Mouse (Mus musculus) MEL (cell line): Measurements from ENCODE around the gene Nsfl1c. TPM values are rescaled to one million over a fixed set of nuclear protein-coding genes. Genes with fewer than 3 reads are reported as not detected.

Source experiments
- DNase-seq: peaks from one replicate; pipeline ENCODE4 v3.0.0; 2011; ENCODE audit warnings: low read depth, low spot score
- H3K27ac ChIP-seq: 2 replicates; pipeline ENCODE4 v1.5.1; 2012; ENCODE audit warnings: low read depth, mild to moderate bottlenecking, control low read depth, low read length, moderate library complexity; ENCODE audit not compliant: control insufficient read depth
- H3K27me3 ChIP-seq, 2 experiments: fragments of 150-350 bp in 1 of 2; sonication (generic) in 1 of 2; 2 replicates each; pipeline ENCODE4 v1.6.1; 2012; ENCODE audit warnings: low read length in 2 of 2, mild to moderate bottlenecking in 2 of 2, improper control_type of control experiment in 1 of 2, moderate library complexity in 1 of 2; ENCODE audit not compliant: insufficient read depth in 2 of 2, control insufficient read depth in 1 of 2
- H3K36me3 ChIP-seq, 2 experiments: 2 replicates each; pipeline ENCODE4 v1.6.1; 2012 to 2014; ENCODE audit warnings: low read length in 2 of 2, improper control_type of control experiment in 1 of 2, inconsistent platforms in 1 of 2, mild to moderate bottlenecking in 1 of 2; ENCODE audit not compliant: insufficient read depth in 2 of 2, control insufficient read depth in 1 of 2
- H3K4me1 ChIP-seq, 2 experiments: fragments of 150-350 bp in 1 of 2; sonication (generic) in 1 of 2; 2 replicates each; pipeline ENCODE4 v1.6.1; 2012; ENCODE audit warnings: low read length in 2 of 2, improper control_type of control experiment in 1 of 2, mild to moderate bottlenecking in 1 of 2; ENCODE audit not compliant: insufficient read depth in 2 of 2, control insufficient read depth in 1 of 2
- H3K4me3 ChIP-seq, 2 experiments: fragments of 150-350 bp in 1 of 2; sonication (generic) in 1 of 2; 2 replicates each; pipeline ENCODE4 v1.5.1; 2012; ENCODE audit warnings: low read depth in 2 of 2, low read length in 2 of 2, mild to moderate bottlenecking in 2 of 2, moderate library complexity in 2 of 2, control low read depth in 1 of 2, improper control_type of control experiment in 1 of 2; ENCODE audit not compliant: control insufficient read depth in 1 of 2, insufficient read depth in 1 of 2
- H3K79me2 ChIP-seq: 2 replicates; pipeline ENCODE4 v1.6.1; 2012; ENCODE audit warnings: mild to moderate bottlenecking, low read length, moderate library complexity; ENCODE audit not compliant: control insufficient read depth, poor library complexity, insufficient read depth
- H3K9ac ChIP-seq: 2 replicates; pipeline ENCODE4 v1.6.1; 2012; ENCODE audit warnings: low read depth, mild to moderate bottlenecking, control low read depth, low read length, moderate library complexity; ENCODE audit not compliant: control insufficient read depth, poor library complexity, severe bottlenecking
- H3K9me3 ChIP-seq: fragments of 150-350 bp; sonication (generic); replicated peaks from 2 replicates; pipeline ENCODE4 v1.6.1; 2012; ENCODE audit warnings: mild to moderate bottlenecking, low read length, improper control_type of control experiment, moderate library complexity; ENCODE audit not compliant: insufficient read depth
- CTCF ChIP-seq, 3 experiments: IDR thresholded peaks in 2 of 3; conservative IDR thresholded peaks in 1 of 3; 2 replicates each; pipeline ENCODE4 v1.5.1; 2011 to 2012; ENCODE audit warnings: low read length in 3 of 3, low read depth in 2 of 3, mild to moderate bottlenecking in 2 of 3, improper control_type of control experiment in 1 of 3, inconsistent platforms in 1 of 3, mixed read lengths in 1 of 3, moderate library complexity in 1 of 3; ENCODE audit not compliant: control insufficient read depth in 1 of 3, insufficient read depth in 1 of 3, poor library complexity in 1 of 3, severe bottlenecking in 1 of 3
- ELF1 ChIP-seq: IDR thresholded peaks from 2 replicates; pipeline ENCODE4 v1.6.1; 2014; ENCODE audit warnings: low read depth, mild to moderate bottlenecking, inconsistent platforms, low read length, improper control_type of control experiment, moderate library complexity
- EP300 ChIP-seq, 2 experiments: IDR thresholded peaks; 2 replicates each; pipeline ENCODE4 v1.6.1; 2011; ENCODE audit warnings: improper control_type of control experiment in 2 of 2, low read length in 2 of 2, low read depth in 1 of 2, mild to moderate bottlenecking in 1 of 2
- GABPA ChIP-seq: IDR thresholded peaks from 2 replicates; pipeline ENCODE4 v1.6.1; 2012; ENCODE audit warnings: low read depth, mild to moderate bottlenecking, inconsistent platforms, low read length, improper control_type of control experiment, moderate library complexity
- HCFC1 ChIP-seq: IDR thresholded peaks from 2 replicates; pipeline ENCODE4 v1.6.1; 2012; ENCODE audit warnings: low read depth, mild to moderate bottlenecking, inconsistent platforms, low read length, improper control_type of control experiment, moderate library complexity
- JUND ChIP-seq: IDR thresholded peaks from 2 replicates; pipeline ENCODE4 v1.6.1; 2011; ENCODE audit warnings: low read depth, mild to moderate bottlenecking, improper control_type of control experiment, low read length
- MAFK ChIP-seq: IDR thresholded peaks from 2 replicates; pipeline ENCODE4 v1.6.1; 2011; ENCODE audit warnings: low read depth, mild to moderate bottlenecking, low read length, improper control_type of control experiment, borderline replicate concordance
- MYB ChIP-seq: IDR thresholded peaks from 2 replicates; pipeline ENCODE4 v1.6.1; 2011; ENCODE audit warnings: mild to moderate bottlenecking, low read depth, low read length, improper control_type of control experiment
- MYC ChIP-seq: IDR thresholded peaks from 2 replicates; pipeline ENCODE4 v1.6.1; 2011; ENCODE audit warnings: low read depth, mild to moderate bottlenecking, low read length, improper control_type of control experiment, moderate library complexity
- SIN3A ChIP-seq: IDR thresholded peaks from 2 replicates; pipeline ENCODE4 v1.6.1; 2012; ENCODE audit warnings: low read length, improper control_type of control experiment, inconsistent platforms
- TBP ChIP-seq: IDR thresholded peaks from 2 replicates; pipeline ENCODE4 v1.8.0; 2011; ENCODE audit warnings: low read depth, low read length, improper control_type of control experiment
- UBTF ChIP-seq: IDR thresholded peaks from 2 replicates; pipeline ENCODE4 v1.6.1; 2012; ENCODE audit warnings: low read depth, mild to moderate bottlenecking, inconsistent platforms, low read length, improper control_type of control experiment, moderate library complexity, borderline replicate concordance; ENCODE audit not compliant: insufficient read depth
- USF2 ChIP-seq, 2 experiments: IDR thresholded peaks; 2 replicates each; pipeline ENCODE4 v1.6.1; 2011 to 2012; ENCODE audit warnings: improper control_type of control experiment in 2 of 2, low read length in 2 of 2, borderline replicate concordance in 1 of 2, inconsistent platforms in 1 of 2, low read depth in 1 of 2, mild to moderate bottlenecking in 1 of 2; ENCODE audit not compliant: insufficient read depth in 1 of 2
- ZC3H11A ChIP-seq: IDR thresholded peaks from 2 replicates; pipeline ENCODE4 v1.6.1; 2012; ENCODE audit warnings: low read depth, mild to moderate bottlenecking, inconsistent platforms, low read length, improper control_type of control experiment
- ZKSCAN1 ChIP-seq: IDR thresholded peaks from 2 replicates; pipeline ENCODE4 v1.6.1; 2012; ENCODE audit warnings: low read depth, mild to moderate bottlenecking, inconsistent platforms, low read length, improper control_type of control experiment, moderate library complexity
- ZMIZ1 ChIP-seq: IDR thresholded peaks from 2 replicates; pipeline ENCODE4 v1.6.1; 2012; ENCODE audit warnings: low read depth, mild to moderate bottlenecking, inconsistent platforms, low read length, improper control_type of control experiment, moderate library complexity
- polyA plus RNA-seq, 2 experiments: library from polyadenylated mRNA; stranded (reverse) in 1 of 2; unstranded in 1 of 2; fragments of >175 nt in 1 of 2; fragments of >200 nt in 1 of 2; gene quantifications; 2 replicates each; pipeline versions ENCODE4 v1.2.1 to v1.2.4; 2012; ENCODE audit warnings: low replicate concordance in 2 of 2, low read depth in 1 of 2; ENCODE audit not compliant: insufficient read length in 2 of 2, insufficient read depth in 1 of 2, missing spikeins in 1 of 2
- total RNA-seq: library from RNA; depleted of rRNA; stranded (reverse); fragments of 300-350 nt; gene quantifications from 2 replicates; pipeline ENCODE4 v1.2.3, GENCODE M21; 2012

Nsfl1c gene
- total and polyA plus RNA-seq, 3 experiments: 182 to 394 (median 260) TPM

DNA sequence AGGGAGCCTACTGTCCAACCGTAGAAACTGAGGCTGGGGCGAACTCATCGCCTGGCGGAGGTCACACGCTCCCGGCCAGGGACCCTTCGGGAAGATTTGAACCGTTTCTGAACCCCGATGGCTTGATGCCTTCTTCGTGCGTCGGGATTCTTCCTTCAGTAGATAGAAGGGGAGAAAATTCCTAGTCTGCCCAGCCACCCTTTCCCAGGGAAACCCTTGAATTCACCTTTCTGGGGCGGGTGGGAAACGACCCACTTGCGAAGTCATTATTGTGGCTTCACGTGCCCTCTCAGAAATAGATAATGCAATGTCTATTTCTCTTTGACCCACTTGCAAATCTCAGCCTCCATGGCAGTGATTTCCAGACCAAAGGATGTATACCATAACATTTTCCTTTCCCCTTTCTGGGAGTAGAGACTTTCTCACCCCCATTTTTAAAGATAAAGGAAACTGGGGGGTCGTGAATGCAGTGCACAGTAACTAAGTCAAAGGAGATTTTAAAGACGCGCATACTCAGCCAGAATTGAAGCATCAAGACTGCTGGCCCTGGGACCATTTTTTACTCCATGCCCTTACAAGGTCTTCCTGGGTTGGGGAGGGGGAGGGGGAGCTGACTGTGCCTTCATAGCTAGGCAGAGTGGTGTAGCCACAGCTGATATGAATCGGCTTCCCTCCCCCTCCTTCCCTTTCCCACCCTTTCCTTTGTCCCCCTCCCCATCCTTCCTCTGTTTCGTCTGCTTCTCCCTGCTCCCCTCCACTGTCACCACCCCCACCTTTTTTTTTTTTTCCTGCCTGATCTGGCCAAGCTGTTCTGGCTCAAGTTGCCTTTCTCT, 49.3 kb downstream of the Nsfl1c start (continued):
- TF ChIP-seq MAFK (no peak), USF2 (IDR thresholded peaks at IDR 0.05; ENCODE audit: borderline replicate concordance in 1 of 2, insufficient read depth in 1 of 2, low read depth in 1 of 2, low read length in 2 of 2) (no peak), ZKSCAN1 (no peak), ZC3H11A (no peak), TBP (no peak), ZMIZ1 (no peak), ELF1 (no peak), UBTF (no peak)
- TF ChIP-seq, all 39 proteins: peak for 7

DNA sequence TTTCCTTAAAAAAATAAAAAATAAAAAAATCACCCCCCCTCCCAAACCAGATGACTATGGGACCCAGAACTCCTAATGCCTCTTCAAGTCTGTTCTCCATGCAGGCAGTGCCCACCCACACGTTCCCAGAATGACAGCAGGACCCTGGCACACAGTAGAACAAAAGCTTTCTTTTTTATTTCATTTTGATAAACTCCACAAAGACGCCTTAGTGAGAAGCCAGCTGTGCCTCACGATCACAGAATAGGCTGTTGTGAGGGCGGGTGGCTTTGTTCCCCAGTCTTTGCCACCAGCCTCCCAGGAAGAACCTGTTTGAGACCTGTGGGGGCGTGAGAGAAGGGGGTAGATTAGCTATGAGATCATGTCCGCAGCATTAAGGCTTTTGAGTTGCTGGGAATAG, 50.7 kb downstream of the Nsfl1c start:
- peak overlapping the region; percentile 27 for H3K27ac ChIP-seq
- H3K9me3 ChIP-seq: no peaks in the 10 kb centered on the region
- peaks cover 26% of the 10 kb centered on the region for H3K79me2 ChIP-seq
- peaks cover 2 to 39% of the 10 kb centered on the region in 2 experiments; a peak in 3 of 4 replicates for H3K36me3 ChIP-seq
- TF ChIP-seq SIN3A (peak; percentile 35; the same call in 1 of the 2 replicates), GABPA (no peak)
- peaks cover 16 to 41% of the 10 kb centered on the region in 2 experiments for H3K4me1 ChIP-seq
- H3K27me3 ChIP-seq: no peaks in the 10 kb centered on the region
- H3K4me3 ChIP-seq: no peak overlapping the region
- peak overlapping the region; percentile 15; the same call in 1 of the 2 replicates for H3K9ac ChIP-seq
- DNase-seq: no peak

DNA sequence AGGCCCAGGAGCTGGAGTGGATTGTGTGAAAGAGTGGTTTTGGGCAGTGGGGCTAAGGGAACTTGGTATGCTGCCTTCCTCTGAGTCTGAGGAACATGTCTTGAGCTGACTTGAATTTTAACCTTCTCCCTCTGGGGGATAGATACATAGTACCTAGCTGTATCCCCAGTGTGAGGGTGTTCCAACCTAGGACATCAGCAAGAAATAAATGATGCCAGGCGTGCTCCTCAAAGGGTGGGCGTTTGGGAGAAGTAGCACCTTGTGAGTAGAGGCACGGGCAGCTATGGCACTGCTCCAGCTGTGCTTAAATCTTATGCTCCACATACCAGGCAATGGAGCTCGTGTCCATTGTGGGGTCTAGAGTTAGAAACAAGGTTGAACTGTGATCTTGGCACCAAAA, 52.6 kb downstream of the Nsfl1c start:
- peaks cover 16 to 35% of the 10 kb centered on the region in 2 experiments for H3K4me1 ChIP-seq
- TF ChIP-seq CTCF (IDR thresholded peaks at IDR 0.05 in 2 of 3, conservative IDR thresholded peaks at IDR 0.05 in 1 of 3; ENCODE audit: control insufficient read depth in 1 of 3, insufficient read depth in 1 of 3, low read depth in 2 of 3, low read length in 3 of 3, poor library complexity in 1 of 3, severe bottlenecking in 1 of 3) (no peak), EP300 (IDR thresholded peaks at IDR 0.05; ENCODE audit: low read depth in 1 of 2, low read length in 2 of 2) (no peak), MYB (no peak), HCFC1 (no peak), JUND (no peak), MYC (no peak)
- no peak for DNase-seq

More for the DNA sequence above, 52.6 kb downstream of the Nsfl1c start:
- no peak overlapping the region for H3K27ac ChIP-seq
- H3K4me3 ChIP-seq: no peak overlapping the region
- no peak overlapping the region for H3K9ac ChIP-seq
- peaks cover 26% of the 10 kb centered on the region for H3K79me2 ChIP-seq
- no peaks in the 10 kb centered on the region for H3K27me3 ChIP-seq
- H3K36me3 ChIP-seq: peaks cover 2 to 28% of the 10 kb centered on the region in 2 experiments; a peak in 3 of 4 replicates
- H3K9me3 ChIP-seq: no peaks in the 10 kb centered on the region
